Mouse (Mus musculus): ENCODE data around the gene Sorbs2. TPM values are rescaled to one million over a fixed set of nuclear protein-coding genes. Genes with fewer than 3 reads are reported as not detected.

Gene Sorbs2
- polyA plus RNA-seq, 2 experiments from 2014 or later = 0.11 to 0.32 TPM

GRCm38 (mm10) chr8:45687942-45688695, 180.5 kb downstream of the Sorbs2 start:
- ATAC-seq = no peak

DNA sequence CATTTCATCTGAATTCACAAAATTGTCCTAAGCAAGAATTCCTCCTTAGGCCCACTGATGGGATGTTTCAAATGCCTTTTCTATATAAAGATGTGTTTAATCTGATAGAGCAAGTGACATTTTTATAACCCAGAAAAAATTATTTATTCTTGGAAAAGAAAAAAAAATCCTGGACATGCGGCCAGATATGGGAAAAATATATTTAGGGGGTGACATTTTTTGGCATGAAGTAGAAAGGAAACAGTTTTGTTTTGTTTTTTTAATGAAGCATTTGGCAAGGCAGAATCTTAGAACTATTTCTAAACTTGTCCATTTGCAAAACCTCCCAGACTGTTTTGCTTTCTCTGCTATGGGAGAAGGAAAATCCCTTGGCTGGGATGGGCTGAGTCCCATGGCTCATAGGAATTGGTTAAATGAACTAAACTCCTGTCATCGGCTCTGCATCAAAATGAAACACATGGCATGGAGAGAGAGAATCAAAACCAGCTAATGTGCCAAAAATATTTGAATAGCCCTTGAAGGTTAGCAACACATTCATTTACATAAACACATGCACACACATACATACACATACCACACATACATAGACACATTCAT, 182.1 kb downstream of the Sorbs2 start:
- no peak for ATAC-seq

DNA sequence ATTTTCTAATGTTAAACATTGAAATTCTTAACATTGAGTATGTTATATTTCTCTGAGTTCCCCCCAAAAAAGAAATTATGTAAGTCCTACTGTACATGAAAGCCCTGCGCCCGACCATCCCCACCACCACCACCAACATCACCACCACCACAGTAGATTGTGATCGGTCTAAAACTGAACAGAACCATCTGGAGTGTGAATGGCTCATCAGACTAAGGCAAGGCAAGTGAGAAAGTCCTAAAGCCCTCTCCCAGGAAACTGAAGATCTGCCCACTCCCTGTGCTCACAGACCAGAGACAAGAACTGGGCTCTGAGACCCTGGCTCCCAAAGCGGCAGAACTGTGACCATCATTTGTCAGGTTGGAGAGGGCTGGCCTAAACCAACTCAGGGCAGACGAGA, 192.5 kb downstream of the Sorbs2 start:
- no peak for ATAC-seq

DNA sequence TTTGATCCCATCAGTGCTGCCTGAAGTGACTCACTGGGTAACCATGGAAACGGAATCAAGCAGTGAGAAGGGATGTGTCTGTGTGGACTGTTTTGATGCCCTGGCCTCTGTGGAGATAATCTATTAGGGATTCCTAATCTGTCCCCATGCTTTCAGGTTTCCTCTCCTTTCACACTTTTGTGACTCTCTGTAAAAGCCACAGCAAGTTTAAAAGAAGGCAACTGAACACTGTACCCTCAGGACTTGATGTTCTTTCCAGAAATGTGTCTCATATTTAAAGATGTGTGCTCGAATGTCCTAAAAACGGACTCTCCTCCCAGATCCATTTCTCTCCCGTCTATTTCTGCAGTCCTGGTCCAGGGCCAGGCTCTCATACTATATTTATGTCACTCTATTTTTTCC, 196.1 kb downstream of the Sorbs2 start:
- ATAC-seq = no peak

DNA sequence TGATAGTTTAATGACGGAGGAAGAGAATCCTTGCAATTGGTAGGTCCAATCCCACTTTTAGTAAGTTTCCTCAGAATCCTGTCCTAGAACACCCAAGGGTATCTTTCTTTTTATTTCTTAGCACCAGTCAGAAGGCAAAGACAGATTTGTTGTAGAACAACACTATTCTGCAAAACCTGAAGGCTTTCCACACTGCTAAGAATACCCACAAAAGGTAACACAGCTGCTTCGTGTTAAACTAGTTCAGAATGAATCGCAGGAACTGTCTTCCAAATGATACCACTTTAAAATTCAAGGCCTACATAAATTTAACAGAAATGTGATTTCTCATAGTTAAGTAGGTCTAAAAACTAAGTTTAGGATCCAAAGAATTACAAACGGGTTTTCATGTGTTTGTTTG, 201.5 kb downstream of the Sorbs2 start:
- ATAC-seq = no peak

DNA sequence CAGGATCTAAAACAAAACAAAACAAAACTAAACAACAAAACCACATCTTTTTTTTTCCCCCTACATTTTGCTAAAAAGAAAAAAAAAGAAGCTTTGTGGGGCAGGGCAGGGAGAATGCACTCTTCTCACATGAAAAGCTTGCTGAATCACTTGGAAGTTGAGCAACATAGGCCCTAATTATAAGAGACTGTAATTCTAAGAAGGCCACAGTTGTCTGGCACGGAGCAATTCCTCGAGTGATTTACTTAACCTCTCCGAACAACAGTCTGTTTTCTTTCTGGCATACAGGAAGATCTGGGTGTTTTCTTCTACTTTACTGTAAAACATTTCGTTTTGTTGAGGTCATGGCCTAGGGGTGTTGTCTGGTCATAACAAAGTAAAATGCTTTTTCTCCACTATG, 202.1 kb downstream of the Sorbs2 start:
- ATAC-seq = no peak

- ATAC-seq = no peak
Measured at GRCm38 (mm10) chr8:45712610-45713009, 205.0 kb downstream of the Sorbs2 start.

- ATAC-seq = no peak
Measured at GRCm38 (mm10) chr8:45714806-45715205, 207.2 kb downstream of the Sorbs2 start.

DNA sequence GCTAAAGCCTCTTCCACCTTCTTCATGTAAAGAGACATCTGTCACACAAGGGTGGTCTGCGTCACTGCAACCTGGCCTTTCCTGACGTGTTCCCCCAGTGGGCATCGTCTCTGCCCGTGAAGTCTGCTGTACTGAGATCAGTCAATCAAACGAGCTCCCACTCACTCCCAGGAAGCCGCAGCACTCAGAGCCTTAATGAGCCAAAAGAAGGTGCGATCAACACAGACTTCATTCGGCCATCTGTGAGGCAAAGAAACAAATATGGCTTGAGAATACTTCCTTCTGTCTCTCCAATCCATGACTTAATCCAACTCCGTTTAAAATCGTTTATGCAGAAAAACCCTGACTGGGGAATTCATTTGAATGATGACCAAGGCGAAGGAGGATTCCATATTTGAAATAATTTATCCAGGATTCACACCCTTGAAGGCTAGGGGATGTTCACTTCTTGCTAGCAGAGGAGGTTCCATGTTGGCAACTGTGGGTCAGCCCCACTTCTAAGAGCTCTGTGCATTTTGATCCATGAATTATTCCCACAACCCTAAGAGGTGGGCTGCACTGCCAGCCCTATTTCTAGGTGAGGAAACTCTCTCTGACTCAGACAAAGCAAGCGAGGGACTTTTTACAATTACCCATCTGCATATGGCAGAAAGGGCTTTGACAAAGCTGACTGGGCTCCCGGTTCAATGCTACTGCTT, 207.9 kb downstream of the Sorbs2 start:
- no peak for ATAC-seq

GRCm38 (mm10) chr8:45719776-45720175, 212.2 kb downstream of the Sorbs2 start:
- ATAC-seq = no peak

DNA sequence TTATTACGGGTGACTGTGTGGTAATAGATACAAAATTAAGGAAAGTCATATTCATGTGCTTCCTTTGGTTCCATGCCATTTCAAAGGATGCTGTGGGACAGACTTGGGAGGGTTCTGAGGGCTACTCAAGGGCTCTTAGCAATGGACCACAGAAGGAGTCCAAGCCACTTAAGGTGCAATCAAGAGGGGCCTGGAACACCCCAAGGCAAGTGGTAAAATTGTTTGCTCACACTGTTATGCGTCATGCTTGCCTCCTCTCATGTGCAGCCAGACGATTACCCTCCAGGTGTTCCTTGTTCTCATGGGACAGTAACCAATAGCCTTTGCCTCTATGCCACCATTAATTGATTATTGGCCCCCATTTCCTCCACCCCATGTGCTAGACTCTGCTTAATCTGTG, 216.6 kb downstream of the Sorbs2 start:
- ATAC-seq = no peak

DNA sequence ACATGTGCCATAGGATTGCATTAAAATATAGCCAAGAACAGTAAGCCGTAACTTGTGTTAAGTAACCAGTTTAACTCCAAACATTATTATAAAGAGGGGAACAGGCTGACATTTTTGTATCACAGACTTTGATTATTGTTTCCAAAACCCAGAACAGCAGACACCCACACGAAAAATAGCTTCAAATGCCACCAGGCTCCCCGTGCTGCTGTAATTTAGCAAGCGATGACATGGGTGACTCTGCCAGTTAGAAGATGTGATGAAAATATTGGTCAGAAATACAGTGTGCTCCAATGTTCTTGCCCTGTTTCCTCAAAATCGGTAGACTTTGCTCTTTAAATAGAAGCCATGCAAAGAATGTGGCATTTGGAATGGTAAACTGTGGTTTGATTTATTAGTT, 217.7 kb downstream of the Sorbs2 start:
- no peak for ATAC-seq

- no peak for ATAC-seq
Measured at GRCm38 (mm10) chr8:45729850-45730382, 222.3 kb downstream of the Sorbs2 start.

DNA sequence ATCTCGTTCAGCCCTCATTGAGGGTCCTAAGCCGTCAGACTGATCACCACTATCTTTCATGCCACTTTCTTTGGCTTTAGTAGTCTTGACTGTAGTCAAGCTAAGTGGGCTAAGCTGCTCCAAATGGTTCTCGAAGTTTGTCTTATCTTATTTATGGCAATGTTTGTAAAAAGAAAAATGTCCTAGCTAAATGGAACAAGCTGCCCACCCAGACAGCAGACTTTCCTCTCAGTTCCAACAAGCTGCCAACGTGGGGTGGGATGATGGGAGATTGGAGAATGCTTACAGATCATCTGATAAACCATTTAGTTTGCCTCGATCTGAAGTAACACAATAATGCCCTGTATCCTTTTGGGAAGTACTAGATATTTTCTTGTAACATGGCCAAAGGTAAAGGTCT, 223.2 kb downstream of the Sorbs2 start:
- no peak for ATAC-seq

- ATAC-seq = no peak
Measured at GRCm38 (mm10) chr8:45734071-45734470, 226.5 kb downstream of the Sorbs2 start.

- no peak for ATAC-seq
Measured at GRCm38 (mm10) chr8:45737266-45737665, 229.7 kb downstream of the Sorbs2 start.

GRCm38 (mm10) chr8:45743326-45743725, 235.7 kb downstream of the Sorbs2 start:
- no peak for ATAC-seq

DNA sequence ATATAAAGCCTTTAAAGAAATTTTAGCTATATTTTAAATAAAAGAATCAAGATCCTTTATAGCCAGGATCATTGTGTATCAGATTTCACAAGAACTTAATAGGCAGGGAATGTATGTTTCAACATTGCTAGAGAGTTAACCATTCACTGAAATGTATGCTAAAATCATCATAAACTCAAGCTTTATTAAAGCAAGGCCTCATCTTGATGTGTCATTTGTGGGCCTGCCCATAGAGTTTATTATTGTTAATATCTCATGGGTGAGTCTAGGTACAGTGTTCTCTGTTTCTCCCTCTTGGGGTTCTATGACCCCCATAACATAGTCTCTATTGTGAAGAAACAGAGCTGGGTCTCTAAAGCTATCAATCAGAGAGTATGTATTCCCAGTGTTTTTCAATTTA, 236.2 kb downstream of the Sorbs2 start:
- ATAC-seq = no peak

DNA sequence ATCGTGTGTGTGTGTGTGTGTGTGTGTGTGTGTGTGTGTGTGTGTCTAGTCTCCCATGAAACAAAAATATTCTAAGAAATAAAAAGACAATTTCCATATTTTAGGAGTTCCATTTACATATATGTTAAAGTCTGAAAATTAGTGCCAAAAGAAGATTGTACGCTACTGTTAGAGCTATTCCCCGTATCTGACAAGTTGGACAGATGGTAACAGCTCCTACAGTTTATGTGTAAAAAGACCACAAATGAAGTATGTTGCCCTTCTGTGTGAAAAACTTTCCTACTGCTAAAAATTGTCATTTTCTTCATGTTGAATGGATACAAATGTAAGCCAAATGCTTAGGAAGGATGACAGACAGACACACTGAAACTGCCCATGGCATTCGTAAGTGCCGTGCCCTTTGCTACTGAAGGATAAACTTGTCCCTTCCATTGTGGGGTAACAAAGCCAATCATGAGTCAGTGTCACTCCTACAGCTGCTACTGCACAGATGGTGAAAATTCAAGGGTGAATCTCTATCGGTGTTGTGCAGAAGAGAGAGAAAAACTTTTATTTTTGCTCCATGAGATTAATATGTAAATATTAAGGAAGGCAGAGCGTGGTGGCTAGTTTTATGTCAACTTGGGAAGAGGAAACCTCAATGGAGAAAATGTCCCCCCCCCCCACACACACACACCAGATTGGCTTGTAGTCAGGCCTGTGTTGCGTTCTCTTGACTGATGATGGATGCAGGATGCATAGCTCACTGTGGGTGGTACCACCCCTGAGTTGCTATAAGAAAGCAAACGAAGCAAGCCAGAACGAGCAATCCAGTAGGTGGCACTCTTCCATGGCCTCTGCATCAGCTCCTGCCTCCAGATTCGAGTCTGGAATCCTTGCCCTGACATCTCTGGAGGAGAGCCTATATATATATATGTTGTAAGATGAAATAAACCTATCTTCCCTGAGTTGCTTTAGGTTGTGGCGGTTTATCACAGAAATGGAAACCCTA, 244.2 kb downstream of the Sorbs2 start:
- ATAC-seq = no peak

GRCm38 (mm10) chr8:45755482-45755881, 247.9 kb downstream of the Sorbs2 start:
- ATAC-seq = no peak

DNA sequence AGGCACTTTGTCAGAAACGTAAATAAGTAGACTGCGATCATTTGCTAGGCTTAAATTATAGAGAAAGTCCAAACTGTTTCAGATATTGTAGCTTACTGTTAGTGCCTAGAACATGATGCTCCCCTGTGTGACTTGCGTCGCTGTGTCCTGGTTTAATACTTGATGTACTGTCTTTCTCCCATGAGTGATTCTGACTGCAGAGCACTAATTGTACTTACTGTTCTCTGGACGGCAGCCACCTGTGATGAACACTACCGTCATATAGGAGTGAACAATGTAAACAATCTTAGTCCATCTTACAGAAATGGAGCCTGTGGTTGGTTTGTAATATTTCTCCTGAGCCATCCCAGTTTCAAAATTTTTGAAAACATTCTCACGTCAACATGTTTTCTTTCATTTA, 248.4 kb downstream of the Sorbs2 start:
- ATAC-seq = no peak

- ATAC-seq = no peak
Measured at GRCm38 (mm10) chr8:45760622-45761021, 253.0 kb downstream of the Sorbs2 start.
